Mouse (Mus musculus): ENCODE measurements around the gene Ppfia1. TPM values are rescaled to one million over a fixed set of nuclear protein-coding genes. Genes with fewer than 3 reads are reported as not detected.

Ppfia1 gene
- polyA plus RNA-seq, 1 experiment from 2014 or later = 35.6 TPM

DNA sequence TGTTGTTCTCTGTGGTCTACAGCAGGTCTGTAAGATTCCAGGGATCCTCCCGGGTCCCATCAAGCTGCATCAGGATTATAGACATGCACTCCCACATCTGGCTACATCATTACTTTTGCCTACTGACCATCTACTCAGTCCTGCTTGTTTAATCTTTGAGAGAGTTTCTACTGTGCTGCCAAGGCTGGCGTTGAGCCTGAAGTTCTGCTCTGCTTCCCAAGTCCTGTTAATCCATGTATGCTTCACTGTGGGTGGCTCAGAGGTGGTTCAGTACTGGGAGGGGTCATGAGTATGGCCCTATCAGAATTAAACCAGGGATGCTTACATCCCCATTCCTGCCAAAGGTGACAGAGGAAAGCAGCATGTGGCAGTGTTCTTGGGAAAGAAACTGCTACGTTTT is 77.8 kb downstream of the Ppfia1 start:
- no peaks in the 10 kb centered on the region for H3K9me3 ChIP-seq
- 85% methylated on average over 3 of the region's 3 CpGs for WGBS
- no peak overlapping the region for H3K9ac ChIP-seq
- H3K36me3 ChIP-seq = peaks cover 26% of the 10 kb centered on the region
- H3K4me3 ChIP-seq = no peak overlapping the region
- H3K27ac ChIP-seq = no peak overlapping the region
- no peak for ATAC-seq (ENCODE audit: borderline replicate concordance, extremely low read depth, low FRiP score, low TSS enrichment)
- peaks cover 8% of the 10 kb centered on the region for H3K4me1 ChIP-seq
- H3K4me2 ChIP-seq = no peak overlapping the region
- no peaks in the 10 kb centered on the region for H3K27me3 ChIP-seq

DNA sequence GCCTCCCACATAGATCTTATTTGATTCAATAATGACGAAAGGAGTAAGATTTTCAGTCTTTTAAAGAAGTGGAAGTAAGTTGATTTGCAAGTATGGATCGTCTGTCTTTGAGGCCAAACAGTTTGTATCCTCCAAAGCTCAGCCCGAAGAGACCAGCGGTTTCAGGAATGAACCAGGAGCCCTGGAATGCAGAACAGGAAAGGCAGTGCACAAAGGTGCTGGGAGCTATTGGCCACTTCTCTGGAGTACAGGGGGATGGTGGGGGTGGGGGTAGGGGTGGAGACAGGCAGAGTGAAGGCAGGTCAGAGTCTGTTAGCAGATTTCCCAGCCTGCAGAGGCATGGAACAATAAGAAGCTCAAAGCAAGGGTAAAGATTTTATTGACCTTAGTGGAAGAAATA is 80.0 kb downstream of the Ppfia1 start:
- H3K27ac ChIP-seq = no peak overlapping the region
- 47% methylated on average over 4 of the region's 4 CpGs for WGBS
- H3K9ac ChIP-seq = no peak overlapping the region
- peaks cover 9% of the 10 kb centered on the region for H3K36me3 ChIP-seq
- ATAC-seq (ENCODE audit: borderline replicate concordance, extremely low read depth, low FRiP score, low TSS enrichment) = no peak
- no peaks in the 10 kb centered on the region for H3K27me3 ChIP-seq
- no peaks in the 10 kb centered on the region for H3K9me3 ChIP-seq
- no peak overlapping the region for H3K4me2 ChIP-seq
- no peak overlapping the region for H3K4me3 ChIP-seq
- peaks cover 22% of the 10 kb centered on the region for H3K4me1 ChIP-seq

DNA sequence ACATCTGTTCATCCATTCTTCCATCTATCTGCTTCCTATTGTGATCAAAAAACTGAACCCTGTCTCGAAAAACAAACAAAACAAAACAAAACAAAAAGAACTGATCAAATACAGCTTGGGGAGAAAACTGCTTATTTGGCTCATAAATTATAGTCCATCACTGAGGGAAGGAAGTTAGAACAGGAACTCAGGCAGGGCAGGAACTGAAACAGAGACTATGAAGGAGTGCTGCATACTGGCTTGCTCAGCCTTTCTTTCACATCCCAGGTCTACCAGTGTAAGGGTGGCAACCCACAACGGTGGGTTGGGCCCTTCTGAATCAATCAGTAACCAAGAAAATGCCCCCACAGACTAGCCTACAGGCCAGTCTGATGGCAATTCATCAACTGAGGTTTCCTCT is 82.4 kb downstream of the Ppfia1 start:
- Histone ChIP-seq H3K4me2 (peak overlapping the region; percentile 74), H3K4me1 (peaks cover 30% of the 10 kb centered on the region), H3K27me3 (no peaks in the 10 kb centered on the region), H3K9me3 (no peaks in the 10 kb centered on the region), H3K9ac (peak overlapping the region; percentile 94), H3K4me3 (peak overlapping the region; percentile 74), H3K36me3 (no peaks in the 10 kb centered on the region), H3K27ac (peak overlapping the region; percentile 61)
- ATAC-seq (ENCODE audit: borderline replicate concordance, extremely low read depth, low FRiP score, low TSS enrichment) = no peak
- 71% methylated on average over 2 of the region's 2 CpGs for WGBS

DNA sequence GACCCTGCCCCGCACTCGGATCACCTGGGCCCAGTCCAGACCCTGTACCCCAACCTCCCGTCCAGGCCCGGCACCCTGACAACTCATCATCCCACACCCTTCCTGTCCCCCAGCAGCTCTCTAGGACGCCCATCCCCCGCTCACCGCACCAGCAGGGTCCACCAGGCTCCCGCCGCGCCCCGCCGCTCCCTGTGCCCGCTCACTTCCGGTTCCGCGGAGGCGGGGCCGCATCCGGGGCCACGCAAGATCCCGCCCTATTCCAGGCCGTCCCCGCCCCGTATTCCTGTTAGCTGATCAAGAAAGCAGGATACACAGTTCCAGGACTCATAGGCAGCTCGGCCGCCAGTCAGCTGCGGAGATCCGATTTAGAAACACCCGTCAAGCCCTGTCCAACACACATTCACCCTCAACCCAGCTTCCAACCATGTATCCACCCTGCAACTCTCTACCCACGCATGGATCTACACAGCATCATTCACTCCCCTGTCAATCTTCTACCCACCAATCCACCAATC is 82.9 kb downstream of the Ppfia1 start, which contains the start of gene Cttn:
TSS of gene Cttn (minus strand) at position 465 of the 515 bp plus-strand sequence.
- H3K9ac ChIP-seq = peak within 1 kb of the TSS; percentile 94
- peak; percentile 94 for ATAC-seq (ENCODE audit: borderline replicate concordance, extremely low read depth, low FRiP score, low TSS enrichment)
- peak within 1 kb of the TSS; percentile 74 for H3K4me3 ChIP-seq
- H3K36me3 ChIP-seq = peaks cover 4% of the 10 kb centered on the region
- H3K9me3 ChIP-seq = no peaks in the 10 kb centered on the region
- peak within 1 kb of the TSS; percentile 74 for H3K4me2 ChIP-seq
- no peaks in the 10 kb centered on the region for H3K27me3 ChIP-seq
- under 1% methylated on average over 30 of the region's 30 CpGs for WGBS
- peaks cover 30% of the 10 kb centered on the region for H3K4me1 ChIP-seq
- H3K27ac ChIP-seq = peak within 1 kb of the TSS; percentile 72

DNA sequence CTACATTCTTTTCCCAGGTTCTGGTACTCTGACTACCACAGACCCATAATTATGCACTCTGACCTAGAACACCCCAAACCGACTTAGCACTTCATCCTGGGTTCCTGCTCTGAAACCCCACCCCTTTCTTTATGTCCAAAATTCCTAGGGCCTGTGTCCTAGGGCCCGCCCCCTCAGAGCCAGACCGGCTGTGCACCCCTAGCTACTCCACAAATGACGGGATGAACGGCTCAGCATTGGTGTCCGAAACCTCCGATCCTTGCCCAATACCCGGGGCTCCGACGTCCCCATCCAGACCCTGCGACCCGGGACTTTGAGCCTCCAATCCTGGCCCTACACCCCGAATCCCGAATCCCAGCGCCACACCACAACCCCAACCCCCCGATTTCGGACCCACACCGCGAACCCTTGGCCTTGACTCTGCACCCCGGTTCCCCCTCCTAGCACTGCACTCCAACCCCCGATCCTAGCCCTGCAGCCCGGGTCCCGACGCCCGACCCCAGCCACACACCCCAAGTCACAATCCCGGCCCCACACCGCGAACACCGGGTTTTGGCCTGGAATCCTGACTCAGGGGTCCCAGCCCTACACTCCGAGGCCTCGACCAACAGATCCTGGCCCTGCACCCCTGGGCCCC is 83.5 kb downstream of the Ppfia1 start:
- Histone ChIP-seq H3K27ac (peak overlapping the region; percentile 72), H3K4me3 (peak overlapping the region; percentile 74), H3K9ac (peak overlapping the region; percentile 94), H3K9me3 (no peaks in the 10 kb centered on the region), H3K27me3 (no peaks in the 10 kb centered on the region), H3K36me3 (peaks cover 10% of the 10 kb centered on the region), H3K4me1 (peaks cover 30% of the 10 kb centered on the region), H3K4me2 (peak overlapping the region; percentile 74)
- under 1% methylated on average over 31 of the region's 31 CpGs for WGBS
- ATAC-seq (ENCODE audit: borderline replicate concordance, extremely low read depth, low FRiP score, low TSS enrichment) = peak; percentile 50

DNA sequence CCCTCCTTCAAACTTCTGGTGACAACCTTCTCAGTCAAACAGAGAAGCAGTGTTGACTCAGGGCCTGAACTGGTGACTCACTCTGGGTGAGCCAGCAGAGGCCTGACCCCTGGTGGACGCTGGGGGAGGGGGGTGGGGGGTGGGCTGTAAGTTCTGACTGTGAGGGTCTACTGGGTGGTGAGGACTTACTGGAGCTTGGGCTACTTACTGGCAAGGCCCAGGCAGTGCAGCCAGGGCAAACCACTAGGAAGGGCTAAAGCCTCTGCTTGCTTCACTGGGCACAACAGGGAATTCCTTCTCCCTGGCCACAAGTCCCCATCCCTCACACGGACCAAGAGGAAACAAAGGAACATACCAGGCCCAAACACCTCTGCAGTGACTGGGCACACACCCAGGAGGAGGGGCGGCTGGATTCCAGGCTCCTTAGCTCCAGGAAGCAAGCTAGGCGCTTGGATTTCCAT is 84.3 kb downstream of the Ppfia1 start:
- Histone ChIP-seq H3K36me3 (peaks cover 18% of the 10 kb centered on the region), H3K9ac (peak overlapping the region; percentile 94), H3K9me3 (no peaks in the 10 kb centered on the region), H3K4me3 (peak overlapping the region; percentile 74), H3K27me3 (no peaks in the 10 kb centered on the region), H3K4me1 (peaks cover 30% of the 10 kb centered on the region), H3K27ac (peak overlapping the region; percentile 72), H3K4me2 (peak overlapping the region; percentile 74)
- no peak for ATAC-seq (ENCODE audit: borderline replicate concordance, extremely low read depth, low FRiP score, low TSS enrichment)
- WGBS = 3% methylated on average over 4 of the region's 4 CpGs

DNA sequence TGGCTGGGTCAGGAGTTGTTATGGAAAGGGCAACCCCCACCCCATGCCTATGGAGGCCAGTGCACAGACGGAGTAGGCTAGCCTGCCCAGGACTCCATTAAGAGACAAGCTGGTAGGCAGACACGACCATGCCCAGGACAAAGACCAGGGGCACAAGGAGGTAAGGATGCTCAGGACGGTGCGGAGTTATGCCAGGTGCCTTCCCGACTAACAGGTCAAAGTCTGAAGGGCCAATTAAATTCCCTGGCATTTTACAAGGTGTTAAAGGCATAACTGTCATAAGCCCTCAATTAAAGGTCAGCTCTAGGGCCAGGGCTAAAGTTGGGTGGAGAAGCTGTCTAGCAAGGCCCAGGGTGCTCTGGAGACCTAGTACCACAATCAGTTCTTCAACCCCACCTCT is 84.8 kb downstream of the Ppfia1 start:
- H3K4me2 ChIP-seq = peak overlapping the region; percentile 74; the same call in 1 of the 2 replicates
- peak overlapping the region; percentile 74 for H3K4me3 ChIP-seq
- peaks cover 21% of the 10 kb centered on the region for H3K36me3 ChIP-seq
- H3K27me3 ChIP-seq = no peaks in the 10 kb centered on the region
- H3K4me1 ChIP-seq = peaks cover 30% of the 10 kb centered on the region
- H3K27ac ChIP-seq = peak overlapping the region; percentile 72
- H3K9me3 ChIP-seq = no peaks in the 10 kb centered on the region
- WGBS = 73% methylated on average over 5 of the region's 5 CpGs
- no peak for ATAC-seq (ENCODE audit: borderline replicate concordance, extremely low read depth, low FRiP score, low TSS enrichment)
- peak overlapping the region; percentile 94; the same call in 1 of the 2 replicates for H3K9ac ChIP-seq

DNA sequence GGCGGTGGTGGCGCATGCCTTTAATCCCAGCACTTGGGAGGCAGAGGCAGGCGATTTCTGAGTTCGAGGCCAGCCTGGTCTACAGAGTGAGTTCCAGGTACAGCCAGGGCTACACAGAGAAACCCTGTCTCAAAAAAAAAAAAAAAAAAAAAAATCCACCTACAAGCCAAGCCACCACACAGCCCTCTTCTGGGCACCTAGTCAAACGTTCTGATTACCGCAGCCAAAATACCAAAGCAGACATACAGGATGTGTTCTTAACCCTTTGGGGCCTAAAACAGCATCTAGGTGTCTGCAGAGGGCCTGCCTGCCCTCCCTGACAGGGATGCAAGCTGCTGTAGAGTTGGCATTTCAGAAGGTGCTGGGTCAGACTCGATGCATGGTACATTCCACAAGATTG is 91.0 kb downstream of the Ppfia1 start:
- H3K36me3 ChIP-seq = peaks cover 81% of the 10 kb centered on the region
- ATAC-seq (ENCODE audit: borderline replicate concordance, extremely low read depth, low FRiP score, low TSS enrichment) = no peak
- no peak overlapping the region for H3K4me2 ChIP-seq
- H3K4me1 ChIP-seq = no peaks in the 10 kb centered on the region
- H3K9ac ChIP-seq = no peak overlapping the region
- H3K9me3 ChIP-seq = no peaks in the 10 kb centered on the region
- H3K27ac ChIP-seq = no peak overlapping the region
- H3K27me3 ChIP-seq = no peaks in the 10 kb centered on the region
- H3K4me3 ChIP-seq = no peak overlapping the region
- 77% methylated on average over 7 of the region's 7 CpGs for WGBS

DNA sequence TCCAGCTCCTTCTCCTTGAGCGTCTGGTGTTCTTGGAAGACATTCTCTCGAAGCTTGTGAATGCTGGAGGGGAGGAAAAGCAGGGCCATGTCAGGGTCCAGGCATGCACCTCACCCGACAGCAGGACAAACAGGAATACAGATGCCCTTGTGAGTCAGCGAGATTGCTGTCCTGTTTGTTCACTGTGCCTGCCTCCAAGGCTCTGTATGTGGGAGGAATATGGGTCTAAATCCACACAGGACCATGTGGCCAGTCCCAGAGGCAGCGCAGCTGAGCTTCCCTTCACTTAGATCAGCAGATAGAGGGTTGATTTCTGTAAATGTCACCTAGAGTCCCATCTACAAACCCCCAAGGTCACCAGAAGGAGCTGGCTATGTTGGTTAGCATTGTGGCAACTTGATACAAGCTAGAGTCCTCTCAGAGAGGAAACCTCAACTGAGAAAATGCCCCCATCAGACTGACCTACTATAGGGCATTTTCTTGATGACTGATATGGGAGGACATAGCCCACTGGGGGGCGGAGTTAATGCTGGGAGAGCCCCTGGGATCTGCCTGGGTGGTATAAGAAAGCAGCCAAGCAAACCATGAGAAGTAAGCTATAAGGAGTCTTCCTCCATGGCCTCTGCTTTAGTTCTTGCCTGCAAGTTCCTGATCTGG is 92.2 kb downstream of the Ppfia1 start:
- H3K27me3 ChIP-seq = no peaks in the 10 kb centered on the region
- no peak for ATAC-seq (ENCODE audit: borderline replicate concordance, extremely low read depth, low FRiP score, low TSS enrichment)
- H3K9me3 ChIP-seq = no peaks in the 10 kb centered on the region
- H3K27ac ChIP-seq = no peak overlapping the region
- H3K4me2 ChIP-seq = no peak overlapping the region
- H3K9ac ChIP-seq = no peak overlapping the region
- H3K4me1 ChIP-seq = no peaks in the 10 kb centered on the region
- H3K4me3 ChIP-seq = no peak overlapping the region
- peaks cover 93% of the 10 kb centered on the region for H3K36me3 ChIP-seq
- WGBS = 88% methylated on average over 6 of the region's 6 CpGs

DNA sequence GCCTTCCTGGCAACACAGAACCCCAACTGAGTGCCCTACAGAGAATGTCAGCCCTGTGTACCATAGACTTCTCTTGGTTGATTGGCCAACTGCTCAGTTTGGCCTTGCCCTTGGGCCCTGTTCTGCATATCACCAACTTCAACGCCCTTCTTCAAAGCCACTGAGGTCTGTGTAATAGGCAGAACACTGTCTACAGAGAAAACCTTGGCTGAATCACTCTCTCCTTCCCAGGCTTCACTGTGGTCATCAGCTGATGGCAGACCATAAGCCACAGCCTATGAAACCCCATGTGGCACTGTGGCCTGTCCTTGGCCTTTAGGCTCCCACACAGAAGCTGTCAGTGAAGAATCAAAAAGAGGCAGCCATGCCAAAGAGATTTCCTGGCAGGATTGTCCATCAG is 94.6 kb downstream of the Ppfia1 start:
- Histone ChIP-seq H3K27me3 (no peaks in the 10 kb centered on the region), H3K4me1 (no peaks in the 10 kb centered on the region), H3K9me3 (no peaks in the 10 kb centered on the region), H3K27ac (no peak overlapping the region), H3K9ac (no peak overlapping the region), H3K4me3 (no peak overlapping the region), H3K36me3 (peaks cover 98% of the 10 kb centered on the region), H3K4me2 (no peak overlapping the region)
- no peak for ATAC-seq (ENCODE audit: borderline replicate concordance, extremely low read depth, low FRiP score, low TSS enrichment)
- 83% methylated on average over 1 of the region's 1 CpGs for WGBS

DNA sequence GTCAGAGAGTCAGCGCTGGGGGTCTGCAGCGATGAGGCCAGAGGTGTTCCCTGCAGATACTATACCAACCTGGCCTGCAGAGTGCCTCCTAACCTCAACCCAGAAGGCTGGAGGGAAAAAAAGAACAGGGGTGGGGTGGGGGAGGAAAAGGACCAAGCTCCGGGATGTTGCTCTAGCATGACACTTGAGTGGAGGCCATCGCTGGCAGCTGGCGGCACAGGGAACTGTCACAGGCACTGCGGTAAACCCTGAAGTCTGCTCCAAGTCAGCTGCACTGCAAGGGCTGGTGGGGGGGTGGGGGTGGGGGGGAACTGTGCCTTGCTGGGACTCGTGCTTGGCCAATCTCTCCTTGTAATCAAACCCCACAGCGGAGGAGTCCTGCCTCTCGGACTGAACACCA is 102.9 kb downstream of the Ppfia1 start:
- peaks cover 96% of the 10 kb centered on the region for H3K36me3 ChIP-seq
- H3K27ac ChIP-seq = no peak overlapping the region
- H3K4me3 ChIP-seq = no peak overlapping the region
- no peaks in the 10 kb centered on the region for H3K27me3 ChIP-seq
- no peak for ATAC-seq (ENCODE audit: borderline replicate concordance, extremely low read depth, low FRiP score, low TSS enrichment)
- no peaks in the 10 kb centered on the region for H3K4me1 ChIP-seq
- 87% methylated on average over 9 of the region's 9 CpGs for WGBS
- no peaks in the 10 kb centered on the region for H3K9me3 ChIP-seq
- no peak overlapping the region for H3K9ac ChIP-seq
- no peak overlapping the region for H3K4me2 ChIP-seq

All from lung, embryonic 15.5 days (tissue).